Mouse (Mus musculus) gastrocnemius, adult 18-20 months (tissue): ENCODE data around the gene Rara. TPM values are rescaled to one million over a fixed set of nuclear protein-coding genes. Genes with fewer than 3 reads are reported as not detected.

ENCODE experiments used
- DNase-seq: peaks from one replicate; pipeline ENCODE4 v3.0.0; 2021; ENCODE audit warnings: low spot score
- total RNA-seq, 2 experiments: library from RNA; stranded (reverse); gene quantifications; 2 replicates each; pipeline ENCODE4 v1.2.3; 2021

Gene Rara
- total RNA-seq, 2 experiments from 2014 or later, result 12.9 to 13.2 TPM

GRCm38 (mm10) chr11:98937914-98938694 is 10.5 kb downstream of the Rara start:
- DNase-seq, result no peak

DNA sequence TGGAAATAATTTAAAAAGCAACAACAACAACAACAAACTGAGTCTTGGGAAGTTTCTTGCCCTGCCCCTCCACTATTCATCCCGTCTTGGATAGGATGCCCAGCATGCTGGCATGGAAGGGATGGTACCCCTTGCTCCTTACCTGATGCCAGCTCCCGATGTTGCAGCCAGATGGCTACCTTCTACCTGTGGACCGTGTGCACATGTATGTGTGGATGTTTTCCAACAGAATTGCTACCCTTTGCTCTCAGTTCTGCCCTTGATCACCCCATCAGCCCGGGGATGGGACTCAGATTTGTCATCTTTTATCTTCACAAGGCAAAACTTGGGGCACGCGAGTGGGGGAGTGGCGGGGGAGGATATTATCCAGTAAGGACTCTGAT is 11.1 kb downstream of the Rara start:
- no peak for DNase-seq

GRCm38 (mm10) chr11:98939084-98939952 is 11.7 kb downstream of the Rara start:
- no peak for DNase-seq

DNA sequence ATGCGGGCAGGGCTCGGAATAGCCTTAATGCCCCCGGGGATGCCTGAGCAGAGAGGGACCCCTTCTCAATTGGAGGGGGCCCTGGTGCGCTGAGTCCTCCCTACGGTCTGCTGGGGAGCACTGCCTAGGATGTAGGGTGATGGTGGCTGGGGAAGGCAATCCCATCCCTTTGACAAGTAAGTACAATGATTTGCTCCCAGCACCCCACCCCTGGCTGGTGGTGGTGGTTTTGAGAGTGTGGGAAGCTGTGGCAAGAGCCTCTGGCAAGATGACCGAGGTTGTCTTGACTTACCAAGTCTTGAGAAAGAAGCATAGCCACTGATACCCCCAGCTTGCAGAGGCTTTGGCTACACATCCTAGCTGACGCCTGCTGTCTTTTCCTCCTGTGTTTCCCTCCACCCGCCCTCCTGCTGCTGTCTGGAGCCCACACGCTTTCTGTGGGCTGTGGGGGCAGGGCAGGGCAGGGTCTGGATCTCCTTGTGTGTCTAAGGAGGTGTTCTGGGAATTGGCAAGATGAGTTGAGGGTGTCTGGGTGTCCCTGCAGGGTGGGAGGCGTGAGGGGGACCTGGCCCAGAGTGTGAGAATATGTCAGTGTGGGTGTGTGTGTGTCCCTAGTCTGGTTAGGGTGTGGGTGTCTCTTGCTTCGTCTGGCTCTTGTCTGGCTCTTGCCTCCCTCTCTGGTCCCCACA is 12.5 kb downstream of the Rara start:
- DNase-seq, result no peak

- no peak for DNase-seq
These were observed 13.2 kb downstream of the Rara start for GRCm38 (mm10) chr11:98940776-98941175.

DNA sequence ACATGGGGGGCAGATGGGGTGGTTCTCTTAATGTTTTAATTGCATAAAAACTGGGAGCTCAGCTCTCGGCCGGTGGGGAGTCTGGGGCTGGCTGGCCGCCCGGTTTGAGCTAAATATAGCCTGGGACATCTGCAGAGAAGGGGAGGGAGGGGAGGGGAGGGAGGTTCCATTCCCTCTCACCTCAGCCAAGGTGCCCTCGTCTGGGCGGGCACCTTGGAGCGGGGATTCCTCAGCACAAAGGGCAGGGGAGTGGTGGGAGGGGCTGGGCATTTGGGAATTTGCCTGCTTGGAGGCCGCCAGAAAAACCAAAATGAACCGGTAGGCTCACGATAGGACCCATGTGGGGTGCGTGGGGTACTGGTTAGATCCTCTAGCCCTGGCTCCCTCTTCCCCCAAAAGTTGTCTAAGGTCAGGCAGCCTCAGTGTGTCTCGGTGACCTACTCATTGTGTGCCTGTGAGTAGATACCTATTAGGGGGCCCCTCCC is 13.8 kb downstream of the Rara start:
- DNase-seq, result no peak

DNA sequence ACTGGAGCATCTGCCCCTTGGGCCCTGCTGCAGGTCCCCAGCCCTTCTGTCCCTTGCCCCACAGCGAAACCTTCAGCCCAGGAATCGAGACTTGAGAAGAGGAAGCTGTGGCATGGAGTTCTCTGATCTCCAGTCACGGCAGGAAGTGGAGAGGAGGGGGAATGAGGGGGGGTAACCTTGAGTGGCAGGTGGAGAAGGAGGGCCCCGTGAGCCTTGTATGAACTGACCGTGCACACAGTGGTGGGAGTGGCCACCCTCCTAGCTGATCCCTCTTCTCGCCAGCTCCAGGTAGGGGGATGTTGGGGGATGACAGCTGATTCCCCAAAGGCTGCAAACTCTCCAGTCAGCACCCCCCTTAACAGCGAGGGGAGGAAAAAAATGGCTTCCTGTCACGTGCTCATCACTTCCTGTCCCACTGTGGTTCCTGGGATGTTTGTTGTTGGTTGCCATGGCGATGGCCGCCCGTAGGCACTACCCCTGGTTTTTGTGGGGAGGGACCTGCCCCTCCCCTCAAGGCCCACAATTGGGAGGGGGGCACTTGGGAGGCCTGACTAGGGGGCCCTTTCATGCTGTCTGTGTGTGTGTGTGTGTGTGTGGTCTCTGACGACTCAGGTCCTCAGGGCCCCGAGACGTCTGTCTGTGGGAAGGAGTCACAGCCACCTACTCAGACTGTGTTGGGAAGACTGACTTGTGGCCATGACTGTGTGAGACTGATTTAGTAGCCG is 14.4 kb downstream of the Rara start:
- peak; percentile 86 for DNase-seq

DNA sequence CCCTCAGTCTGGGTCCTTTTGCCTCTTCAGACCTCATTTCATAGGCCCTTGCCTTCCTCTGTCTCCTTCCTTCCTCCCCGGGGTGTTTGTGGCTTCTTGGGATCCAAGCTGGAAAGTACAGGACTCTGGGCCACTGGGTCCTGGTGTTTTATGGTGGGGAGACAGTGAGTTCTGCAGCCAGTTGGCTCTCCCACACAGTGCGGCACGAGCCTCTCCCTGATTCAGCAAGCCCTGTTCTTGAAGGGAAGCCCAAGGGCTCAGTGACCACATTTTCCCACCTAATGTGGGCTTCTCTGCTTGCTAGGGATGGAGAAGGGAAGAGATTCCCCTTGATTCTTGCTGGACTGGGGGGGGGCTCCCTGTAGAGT is 14.9 kb downstream of the Rara start:
- no peak for DNase-seq

DNA sequence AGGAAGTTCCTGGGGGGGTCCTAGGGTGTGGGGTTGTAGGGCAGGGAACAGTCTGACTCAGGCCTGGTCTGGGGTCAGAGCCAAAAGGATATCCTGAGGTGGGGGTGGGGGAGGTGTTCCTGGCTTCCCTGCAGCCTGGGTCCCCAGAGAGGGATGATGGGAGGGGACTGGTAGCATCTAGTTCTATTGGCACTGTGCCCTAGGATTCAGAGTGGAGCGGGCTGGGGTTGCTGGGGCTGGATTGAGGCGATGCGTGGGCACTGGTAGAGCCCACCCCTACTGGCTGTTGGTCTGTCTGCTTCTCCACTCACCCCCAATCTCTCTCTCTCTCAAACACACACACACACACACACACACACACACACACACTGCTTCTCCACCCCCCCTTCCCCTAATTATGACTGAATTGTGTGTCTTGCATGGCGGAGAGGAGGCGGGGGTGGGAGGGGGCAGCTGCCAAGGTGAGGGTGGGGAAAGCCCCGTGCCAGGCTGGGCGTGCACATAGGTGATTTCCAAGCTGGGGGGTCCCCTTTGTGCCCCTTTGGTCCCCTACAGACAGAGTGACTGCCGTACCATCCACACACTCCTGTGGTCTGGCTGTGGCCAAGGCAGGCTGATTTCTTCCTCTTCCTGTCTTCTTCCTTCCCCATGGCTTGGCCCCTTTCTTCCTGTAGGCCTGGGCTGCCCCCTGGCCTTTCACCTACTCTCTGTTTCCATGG is 15.5 kb downstream of the Rara start:
- DNase-seq, result no peak

DNA sequence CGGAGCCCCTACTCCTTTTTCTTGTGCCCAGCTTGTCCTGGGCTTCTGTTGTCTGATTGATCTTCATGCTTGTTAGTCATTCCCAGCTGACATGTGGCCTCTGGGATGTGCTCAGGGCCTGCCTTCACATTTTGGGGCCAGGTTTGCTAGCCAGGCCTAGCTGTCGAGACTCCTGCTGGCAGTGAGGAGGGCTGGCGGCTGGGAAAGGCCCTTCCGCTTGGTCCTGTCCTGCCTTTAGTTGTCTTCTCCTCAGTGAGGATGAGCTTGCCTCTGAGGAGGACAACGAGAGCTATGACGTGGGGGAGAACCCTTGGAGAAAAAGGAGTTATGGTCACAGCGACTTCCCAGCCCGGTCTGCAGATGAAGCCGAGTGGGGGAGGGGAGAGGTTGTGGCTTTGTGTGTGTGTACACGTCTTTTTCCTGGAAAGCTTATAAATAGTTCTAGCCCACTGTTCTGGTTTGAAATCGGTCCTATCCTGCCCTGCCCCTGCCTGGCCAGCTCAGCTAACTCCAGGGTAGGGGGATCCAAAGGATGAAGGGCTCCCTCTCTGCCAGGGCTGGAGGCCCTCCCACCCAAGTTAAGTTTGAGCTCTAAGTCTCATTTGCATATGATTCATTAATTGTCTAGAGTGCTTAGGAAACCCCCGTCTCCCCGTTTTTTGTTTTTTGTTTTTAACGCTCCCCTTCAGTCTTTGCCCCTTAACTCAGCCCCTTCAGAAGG is 16.3 kb downstream of the Rara start:
- DNase-seq, result no peak

- no peak for DNase-seq
These were observed 17.4 kb downstream of the Rara start for GRCm38 (mm10) chr11:98944897-98945604.

GRCm38 (mm10) chr11:98945605-98945977 is 18.0 kb downstream of the Rara start:
- DNase-seq, result no peak

GRCm38 (mm10) chr11:98947969-98948569 is 20.5 kb downstream of the Rara start:
- DNase-seq, result no peak

DNA sequence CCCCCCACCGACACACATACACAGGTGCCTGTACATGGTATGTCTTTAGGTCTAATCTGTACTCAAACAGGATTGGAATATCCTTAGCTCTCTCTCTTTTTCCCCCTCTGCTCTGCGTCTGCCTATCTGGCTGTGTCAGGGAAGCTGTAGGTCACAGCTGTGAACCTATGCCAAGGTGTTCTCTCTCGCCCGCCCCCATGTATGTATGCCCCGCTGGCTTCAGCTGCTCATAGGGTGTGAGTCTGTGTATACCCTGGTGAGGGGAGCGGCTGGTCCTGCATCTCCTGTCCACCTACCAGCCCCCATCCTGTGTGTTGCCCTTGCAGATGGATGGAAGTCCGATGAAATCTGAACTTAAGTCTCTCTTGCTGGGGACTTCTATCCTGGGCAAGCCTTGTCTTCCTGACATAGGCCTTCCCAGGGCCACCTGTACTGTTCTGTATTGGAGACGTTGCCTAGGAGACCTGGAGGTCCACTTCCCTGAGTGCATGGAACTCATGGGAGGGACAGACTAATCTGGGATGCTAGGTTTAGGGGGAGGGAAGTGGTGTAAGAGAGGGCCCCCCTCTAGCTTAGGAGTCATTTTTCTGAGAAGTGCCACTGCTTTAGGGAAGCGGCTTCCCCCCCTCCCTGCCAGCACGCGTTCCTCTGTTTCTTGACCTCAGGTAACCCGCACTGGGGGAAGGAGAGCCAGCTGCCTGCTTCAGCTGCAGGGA is 21.8 kb downstream of the Rara start:
- no peak for DNase-seq

- DNase-seq, result no peak
These were observed 22.4 kb downstream of the Rara start for GRCm38 (mm10) chr11:98949958-98950460.

GRCm38 (mm10) chr11:98950484-98950883 is 22.9 kb downstream of the Rara start:
- no peak for DNase-seq

GRCm38 (mm10) chr11:98951026-98951906 is 23.6 kb downstream of the Rara start:
- DNase-seq, result peak; percentile 94
